Mouse (Mus musculus): ENCODE results near the gene Dlg4. TPM values are rescaled to one million over a fixed set of nuclear protein-coding genes. Genes with fewer than 3 reads are reported as not detected.

Gene Dlg4
- polyA plus RNA-seq, 1 experiment from 2014 or later, result 13.8 TPM

DNA sequence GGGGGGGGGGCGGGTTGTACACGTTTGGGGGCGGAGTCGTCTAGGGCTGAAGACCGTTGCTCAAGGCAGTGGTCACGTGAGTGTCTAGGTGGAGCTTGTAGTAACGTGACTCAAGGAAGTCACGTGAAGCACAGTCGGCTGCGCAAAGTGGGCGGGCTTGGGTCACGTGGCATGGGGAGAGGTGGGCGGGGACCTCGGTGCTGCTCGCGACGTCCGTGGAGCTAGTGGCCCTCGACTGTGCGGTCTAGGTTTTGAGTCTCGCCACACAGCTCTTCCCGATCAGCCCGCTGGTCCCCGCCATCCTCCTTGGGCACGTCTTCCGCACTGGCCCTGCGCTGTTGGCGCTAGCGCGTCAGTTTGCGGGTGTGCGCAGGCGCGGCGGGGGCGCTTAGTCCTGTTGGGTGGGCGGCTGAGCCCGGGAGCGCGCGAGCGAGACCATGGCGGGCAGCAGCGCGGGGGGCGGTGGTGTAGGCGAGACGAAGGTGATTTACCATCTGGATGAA lies 16.3 kb upstream of the Dlg4 start, which contains the start of gene Dvl2:
Dvl2 (plus strand) TSS at position 200 of the 503 bp plus-strand sequence.
- under 1% methylated on average over 48 of the region's 48 CpGs for WGBS
- no peaks in the 10 kb centered on the region for H3K9me3 ChIP-seq
- peak within 1 kb of the TSS; percentile 95 for H3K4me3 ChIP-seq
- peak; percentile 96 for DNase-seq (ENCODE audit: extremely low spot score, low spot score)
- peaks cover 68% of the 10 kb centered on the region for H3K4me1 ChIP-seq
- H3K36me3 ChIP-seq (replicated peaks), result peaks cover 47% of the 10 kb centered on the region
- H3K27me3 ChIP-seq (ENCODE audit: poor library complexity, severe bottlenecking), result no peaks in the 10 kb centered on the region
- H3K27ac ChIP-seq, result peak within 1 kb of the TSS; percentile 95

DNA sequence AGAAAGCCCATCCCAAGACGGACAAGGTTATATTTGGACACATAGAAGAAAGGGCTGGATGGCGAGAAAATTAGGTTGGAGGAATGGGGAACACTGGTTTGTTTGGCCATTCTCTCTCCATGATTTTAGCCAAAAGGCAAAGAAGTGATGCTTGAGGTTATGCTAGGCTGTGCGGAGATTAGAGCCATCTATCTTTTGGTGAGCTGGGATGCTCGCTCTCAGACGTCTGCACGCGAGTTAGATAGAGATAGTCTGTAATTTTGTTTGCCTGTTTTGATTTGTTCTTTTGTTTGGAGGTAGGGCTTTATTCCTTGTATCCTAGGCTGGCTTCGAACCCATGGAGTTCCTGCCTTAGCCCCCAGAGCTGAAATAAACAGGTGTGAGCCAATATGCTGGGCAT lies 15.6 kb upstream of the Dlg4 start:
- Histone ChIP-seq H3K27me3 (ENCODE audit: poor library complexity, severe bottlenecking) (no peaks in the 10 kb centered on the region), H3K4me1 (peaks cover 68% of the 10 kb centered on the region), H3K27ac (peak overlapping the region; percentile 95), H3K36me3 (replicated peaks) (peaks cover 55% of the 10 kb centered on the region), H3K4me3 (peak overlapping the region; percentile 95), H3K9me3 (no peaks in the 10 kb centered on the region)
- 17% methylated on average over 8 of the region's 8 CpGs for WGBS
- DNase-seq (ENCODE audit: extremely low spot score, low spot score), result no peak

DNA sequence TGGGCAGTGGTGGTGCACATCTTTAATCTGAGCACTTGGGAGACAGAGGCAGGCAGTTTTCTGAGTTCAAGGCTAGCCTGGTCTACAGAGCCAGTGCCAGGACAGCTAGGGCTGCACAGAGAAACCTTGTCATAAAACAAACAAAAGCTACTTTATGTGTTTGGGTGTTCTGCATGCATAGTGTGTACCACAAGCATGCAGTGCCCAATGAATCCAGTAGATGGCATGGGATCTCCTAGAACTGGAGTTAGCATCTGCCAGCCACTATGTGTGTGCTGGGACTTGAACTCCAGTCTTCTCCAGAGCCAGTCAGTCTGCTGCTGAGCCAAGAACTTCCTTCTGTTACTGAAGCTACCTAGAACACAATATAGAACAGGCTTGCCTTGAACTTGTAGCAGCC lies 14.9 kb upstream of the Dlg4 start:
- no peak for DNase-seq (ENCODE audit: extremely low spot score, low spot score)
- no peak overlapping the region for H3K27ac ChIP-seq
- peak overlapping the region; percentile 95 for H3K4me3 ChIP-seq
- peaks cover 68% of the 10 kb centered on the region for H3K4me1 ChIP-seq
- H3K27me3 ChIP-seq (ENCODE audit: poor library complexity, severe bottlenecking), result no peaks in the 10 kb centered on the region
- H3K36me3 ChIP-seq (replicated peaks), result peaks cover 62% of the 10 kb centered on the region
- no peaks in the 10 kb centered on the region for H3K9me3 ChIP-seq

GRCm38 (mm10) chr11:70002471-70002870 lies 14.3 kb upstream of the Dlg4 start:
- Histone ChIP-seq H3K27ac (no peak overlapping the region), H3K4me3 (peak overlapping the region; percentile 95), H3K27me3 (ENCODE audit: poor library complexity, severe bottlenecking) (no peaks in the 10 kb centered on the region), H3K36me3 (replicated peaks) (peaks cover 67% of the 10 kb centered on the region), H3K9me3 (no peaks in the 10 kb centered on the region), H3K4me1 (peaks cover 64% of the 10 kb centered on the region)
- no peak for DNase-seq (ENCODE audit: extremely low spot score, low spot score)
- 95% methylated on average over 2 of the region's 2 CpGs for WGBS

- Histone ChIP-seq H3K36me3 (replicated peaks) (peaks cover 70% of the 10 kb centered on the region), H3K9me3 (no peaks in the 10 kb centered on the region), H3K4me3 (peak overlapping the region; percentile 1; the same call in 1 of the 2 replicates), H3K27ac (no peak overlapping the region), H3K4me1 (peaks cover 41% of the 10 kb centered on the region), H3K27me3 (ENCODE audit: poor library complexity, severe bottlenecking) (no peaks in the 10 kb centered on the region)
- WGBS, result 59% methylated on average over 5 of the region's 5 CpGs
- DNase-seq (ENCODE audit: extremely low spot score, low spot score), result no peak
These were observed 11.2 kb upstream of the Dlg4 start for GRCm38 (mm10) chr11:70005521-70005920.

DNA sequence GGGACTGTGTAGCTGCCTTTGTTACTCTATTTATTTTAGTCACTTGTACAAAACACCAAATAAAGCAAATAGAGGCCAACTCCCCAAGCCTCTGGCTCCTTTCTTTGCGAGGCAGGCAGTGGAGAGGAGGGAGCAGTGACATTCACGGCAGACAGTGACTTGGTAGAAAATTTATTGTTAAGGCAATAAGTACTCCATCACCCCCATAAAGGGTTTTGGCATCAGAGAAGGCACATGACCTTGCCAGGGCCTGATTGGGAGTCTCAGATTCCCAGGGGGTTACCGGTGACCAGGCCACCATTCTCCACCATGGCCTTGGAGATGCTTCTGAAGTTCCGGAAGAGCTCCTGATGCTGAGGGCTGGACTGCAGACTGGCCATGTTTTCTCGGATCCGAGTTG lies 6.7 kb upstream of the Dlg4 start:
- H3K36me3 ChIP-seq (replicated peaks), result peaks cover 89% of the 10 kb centered on the region
- 93% methylated on average over 6 of the region's 6 CpGs for WGBS
- no peak overlapping the region for H3K27ac ChIP-seq
- no peak overlapping the region for H3K4me3 ChIP-seq
- no peaks in the 10 kb centered on the region for H3K27me3 ChIP-seq (ENCODE audit: poor library complexity, severe bottlenecking)
- peaks cover 17% of the 10 kb centered on the region for H3K4me1 ChIP-seq
- H3K9me3 ChIP-seq, result no peaks in the 10 kb centered on the region
- DNase-seq (ENCODE audit: extremely low spot score, low spot score), result no peak

DNA sequence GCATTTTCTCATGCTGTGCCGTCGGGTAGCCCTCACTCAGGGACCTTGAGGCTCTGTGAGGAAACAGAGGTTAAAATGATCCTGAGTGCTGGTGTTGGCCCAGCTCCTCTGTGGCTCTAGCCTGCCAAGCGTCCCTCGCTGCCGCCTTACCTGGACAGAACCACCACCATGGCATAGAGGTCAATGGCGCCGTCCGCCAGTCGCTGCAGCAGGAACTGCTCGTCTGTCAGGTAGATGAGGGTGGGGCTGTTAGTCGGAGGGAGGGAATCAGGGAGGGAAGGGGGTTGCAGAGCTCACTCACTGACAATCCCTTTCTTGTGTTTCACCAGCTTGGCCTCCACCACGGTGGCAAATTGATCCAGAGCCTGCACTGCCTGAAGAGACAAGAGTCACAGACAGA lies 6.2 kb upstream of the Dlg4 start:
- Histone ChIP-seq H3K4me1 (peaks cover 22% of the 10 kb centered on the region), H3K27ac (no peak overlapping the region), H3K36me3 (replicated peaks) (peaks cover 84% of the 10 kb centered on the region), H3K4me3 (0 out of 2 replicates have a peak overlapping the region, but pooled peaks have one; percentile 7), H3K27me3 (ENCODE audit: poor library complexity, severe bottlenecking) (no peaks in the 10 kb centered on the region), H3K9me3 (no peaks in the 10 kb centered on the region)
- 83% methylated on average over 12 of the region's 12 CpGs for WGBS
- no peak for DNase-seq (ENCODE audit: extremely low spot score, low spot score)

- 86% methylated on average over 10 of the region's 10 CpGs for WGBS
- H3K4me3 ChIP-seq, result no peak overlapping the region
- peaks cover 80% of the 10 kb centered on the region for H3K36me3 ChIP-seq (replicated peaks)
- no peak overlapping the region for H3K27ac ChIP-seq
- DNase-seq (ENCODE audit: extremely low spot score, low spot score), result no peak
- H3K4me1 ChIP-seq, result peaks cover 26% of the 10 kb centered on the region
- H3K27me3 ChIP-seq (ENCODE audit: poor library complexity, severe bottlenecking), result no peaks in the 10 kb centered on the region
- H3K9me3 ChIP-seq, result no peaks in the 10 kb centered on the region
These were observed 5.8 kb upstream of the Dlg4 start for GRCm38 (mm10) chr11:70010961-70011360.

DNA sequence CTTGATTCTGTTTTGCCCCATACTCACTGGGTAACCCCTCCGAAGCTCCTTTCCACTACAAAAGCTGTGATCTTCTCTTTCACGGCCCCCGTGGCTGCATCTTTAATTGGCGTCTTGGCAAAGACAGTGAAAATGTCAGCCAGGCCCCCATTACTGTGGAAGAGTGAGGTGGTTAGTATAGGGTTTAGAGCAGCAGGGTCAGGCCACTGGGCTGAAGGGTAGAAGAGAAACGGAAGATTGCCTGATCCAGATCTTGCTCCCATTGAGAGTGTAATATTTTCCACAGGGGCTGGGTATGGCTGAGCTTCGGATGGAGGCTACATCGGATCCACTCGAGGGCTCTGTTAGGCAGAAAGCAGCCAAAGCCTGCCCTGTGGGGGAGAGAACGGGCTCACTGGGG lies 3.8 kb upstream of the Dlg4 start:
- H3K4me1 ChIP-seq, result peaks cover 42% of the 10 kb centered on the region
- no peaks in the 10 kb centered on the region for H3K9me3 ChIP-seq
- no peak overlapping the region for H3K4me3 ChIP-seq
- no peak overlapping the region for H3K27ac ChIP-seq
- 93% methylated on average over 9 of the region's 9 CpGs for WGBS
- H3K27me3 ChIP-seq (ENCODE audit: poor library complexity, severe bottlenecking), result no peaks in the 10 kb centered on the region
- no peak for DNase-seq (ENCODE audit: extremely low spot score, low spot score)
- H3K36me3 ChIP-seq (replicated peaks), result peaks cover 60% of the 10 kb centered on the region

GRCm38 (mm10) chr11:70013408-70013807 lies 3.3 kb upstream of the Dlg4 start:
- Histone ChIP-seq H3K27me3 (ENCODE audit: poor library complexity, severe bottlenecking) (no peaks in the 10 kb centered on the region), H3K36me3 (replicated peaks) (peaks cover 55% of the 10 kb centered on the region), H3K4me1 (peaks cover 47% of the 10 kb centered on the region), H3K27ac (no peak overlapping the region), H3K9me3 (no peaks in the 10 kb centered on the region), H3K4me3 (no peak overlapping the region; the same call in 1 of the 2 replicates)
- DNase-seq (ENCODE audit: extremely low spot score, low spot score), result no peak
- WGBS, result 92% methylated on average over 3 of the region's 3 CpGs

DNA sequence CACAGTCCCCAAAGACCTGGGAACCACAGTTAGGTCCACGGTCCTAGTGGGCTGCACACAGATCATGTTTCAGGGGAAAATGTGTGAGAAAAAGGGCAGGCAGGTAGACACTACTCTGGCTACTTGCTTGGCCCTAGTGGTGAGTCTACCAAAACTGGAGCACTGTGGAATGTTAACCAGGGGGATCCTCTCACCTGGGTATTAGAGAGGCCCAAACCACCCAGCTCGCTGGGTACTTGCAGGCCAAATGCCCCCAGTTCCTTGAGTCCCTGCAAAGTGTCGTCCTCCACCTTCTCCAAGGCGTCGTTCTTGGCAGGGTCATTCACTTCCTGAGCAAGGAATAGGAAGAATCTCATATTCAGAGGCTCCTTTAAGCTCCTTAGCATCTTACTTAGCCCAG lies 2.7 kb upstream of the Dlg4 start:
- no peaks in the 10 kb centered on the region for H3K9me3 ChIP-seq
- no peak overlapping the region for H3K27ac ChIP-seq
- peaks cover 49% of the 10 kb centered on the region for H3K36me3 ChIP-seq (replicated peaks)
- H3K27me3 ChIP-seq (ENCODE audit: poor library complexity, severe bottlenecking), result no peaks in the 10 kb centered on the region
- no peak for DNase-seq (ENCODE audit: extremely low spot score, low spot score)
- peaks cover 54% of the 10 kb centered on the region for H3K4me1 ChIP-seq
- H3K4me3 ChIP-seq, result peak overlapping the region; percentile 65; the same call in 1 of the 2 replicates
- 65% methylated on average over 5 of the region's 5 CpGs for WGBS

GRCm38 (mm10) chr11:70014880-70015558 lies 1.7 kb upstream of the Dlg4 start, which contains the start of gene Acadvl:
Gene Acadvl (minus strand): TSS chr11:70015411.
- under 1% methylated on average over 35 of the region's 35 CpGs for WGBS

DNA sequence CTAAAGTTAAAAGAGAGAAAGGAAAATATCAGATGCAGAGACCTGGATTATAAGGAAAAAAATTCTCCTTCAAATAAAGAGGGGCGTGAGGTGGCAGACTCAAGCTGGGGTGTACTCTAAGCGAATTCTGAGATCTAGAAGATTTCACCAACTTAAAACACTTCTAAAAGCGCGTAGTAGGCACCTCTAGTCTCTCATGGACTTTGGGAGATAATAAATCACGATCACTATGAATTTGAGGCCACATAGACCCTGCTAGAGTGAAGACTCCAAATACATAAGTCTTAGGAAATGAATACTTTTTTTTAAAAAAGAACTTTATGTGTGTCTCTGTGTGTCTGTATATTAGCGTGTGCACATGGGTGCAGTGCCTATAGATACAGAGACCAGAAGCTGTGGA lies 1.1 kb upstream of the Dlg4 start:
- DNase-seq (ENCODE audit: extremely low spot score, low spot score), result no peak
- 67% methylated on average over 6 of the region's 6 CpGs for WGBS
- Histone ChIP-seq H3K27ac (0 out of 2 replicates have a peak overlapping the region, but pooled peaks have one; percentile 85), H3K4me1 (peaks cover 70% of the 10 kb centered on the region), H3K4me3 (peak overlapping the region; percentile 65), H3K27me3 (ENCODE audit: poor library complexity, severe bottlenecking) (no peaks in the 10 kb centered on the region), H3K9me3 (no peaks in the 10 kb centered on the region), H3K36me3 (replicated peaks) (peaks cover 33% of the 10 kb centered on the region)

More at GRCm38 (mm10) chr11:70014880-70015558, 1.7 kb upstream of the Dlg4 start, which contains the start of gene Acadvl:
- H3K9me3 ChIP-seq, result no peaks in the 10 kb centered on the region
- peak within 1 kb of the TSS; percentile 65 for H3K4me3 ChIP-seq
- H3K36me3 ChIP-seq (replicated peaks), result peaks cover 39% of the 10 kb centered on the region
- peaks cover 63% of the 10 kb centered on the region for H3K4me1 ChIP-seq
- H3K27ac ChIP-seq, result peak within 1 kb of the TSS; percentile 85
- DNase-seq (ENCODE audit: extremely low spot score, low spot score), result peak; percentile 86
- H3K27me3 ChIP-seq (ENCODE audit: poor library complexity, severe bottlenecking), result no peaks in the 10 kb centered on the region

All from forebrain, embryonic 10.5 days (tissue).